Mouse (Mus musculus) skeletal muscle tissue, adult 2 months (tissue): ENCODE results near the gene Atp1a3.

ENCODE experiments used
- DNase-seq: peaks from one replicate; pipeline ENCODE4 v3.0.0-alpha.2; 2012; ENCODE audit warnings: low read depth, low spot score

Atp1a3 gene

DNA sequence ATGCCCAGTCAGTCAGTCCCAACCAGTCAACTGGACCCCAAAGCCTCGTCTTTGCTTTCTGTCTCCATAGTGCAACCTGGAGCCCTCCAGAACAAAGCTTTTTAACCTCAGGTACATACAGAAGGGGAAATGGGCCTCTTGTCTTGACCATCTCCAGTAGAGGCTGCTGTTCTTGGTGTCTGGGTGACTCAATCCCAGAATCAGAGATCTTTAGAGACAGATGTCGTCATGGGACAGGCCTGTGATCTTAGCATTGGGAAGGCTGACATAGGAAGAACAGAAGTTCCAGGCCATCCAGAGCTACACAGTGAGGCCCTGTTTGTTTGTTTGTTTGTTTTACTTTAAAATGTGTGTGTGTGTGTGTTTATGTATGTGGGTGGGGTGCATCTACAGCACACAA lies 41.5 kb downstream of the Atp1a3 start:
- no peak for DNase-seq

GRCm38 (mm10) chr7:24955226-24955625 lies 50.5 kb downstream of the Atp1a3 start:
- no peak for DNase-seq

GRCm38 (mm10) chr7:24954450-24954849 lies 51.3 kb downstream of the Atp1a3 start:
- no peak for DNase-seq

DNA sequence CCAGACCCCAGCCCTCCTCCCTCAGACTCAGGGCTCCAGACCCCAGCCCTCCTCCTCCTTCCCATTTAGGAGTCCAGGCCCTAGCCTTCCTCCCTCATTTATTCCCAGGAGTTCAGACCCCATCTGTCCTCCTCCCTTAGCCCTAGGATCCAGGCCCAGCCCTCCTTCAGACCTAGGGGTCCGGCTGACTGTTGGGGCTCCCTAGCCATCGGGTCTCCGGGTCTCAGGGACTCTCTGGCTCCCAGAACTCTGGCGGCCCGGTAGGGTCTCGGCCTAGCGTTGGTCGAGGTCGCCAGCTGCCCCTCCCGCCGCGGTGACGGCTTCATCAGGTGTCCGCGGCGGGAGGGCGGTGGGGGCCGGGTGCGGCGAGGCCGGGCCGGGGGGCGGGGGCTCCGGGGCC lies 51.8 kb downstream of the Atp1a3 start:
- DNase-seq = no peak

- DNase-seq = no peak
These were observed 55.7 kb downstream of the Atp1a3 start for GRCm38 (mm10) chr7:24949958-24950623.

- no peak for DNase-seq
These were observed 57.0 kb downstream of the Atp1a3 start for GRCm38 (mm10) chr7:24948774-24949173.

DNA sequence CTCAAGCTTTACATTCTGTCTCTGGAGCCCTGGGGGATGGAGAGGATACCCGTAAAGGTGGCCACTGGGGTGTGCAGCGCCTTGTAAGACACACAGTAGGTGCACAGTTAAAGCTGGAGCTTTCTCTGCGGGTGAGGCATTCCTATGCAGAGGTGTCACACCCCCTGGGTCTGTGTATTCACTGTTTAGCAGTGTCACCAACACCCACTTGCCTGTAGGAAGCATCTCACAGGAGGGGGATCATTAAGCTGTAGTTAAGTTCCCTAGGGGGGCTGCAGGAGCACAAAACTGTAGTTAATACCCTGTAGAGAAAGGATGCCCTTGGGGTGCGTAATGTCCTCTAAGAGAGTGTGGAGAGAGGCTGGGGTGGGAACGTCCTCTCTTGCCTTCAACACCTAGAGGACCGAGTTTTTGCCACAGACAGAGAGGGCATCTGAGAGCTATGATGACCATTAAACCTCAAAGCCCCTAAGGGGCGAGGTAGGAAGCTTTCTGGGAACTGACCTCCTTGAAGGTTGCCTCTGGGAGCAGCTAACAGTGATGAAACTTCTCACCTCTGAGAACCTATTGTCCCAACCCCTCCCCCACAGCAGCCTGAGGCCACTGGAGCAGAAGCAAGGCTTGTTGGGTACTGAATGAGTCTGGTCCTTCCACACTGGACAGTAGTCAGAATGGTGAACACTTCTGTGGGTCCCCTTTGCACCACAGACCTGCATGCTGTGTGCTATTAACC lies 58.3 kb downstream of the Atp1a3 start:
- DNase-seq = no peak

GRCm38 (mm10) chr7:24944257-24944950 lies 61.4 kb downstream of the Atp1a3 start, which contains the start of gene Gm4881:
TSS of gene Gm4881 (minus strand) at chr7:24944494.
- no peak for DNase-seq

DNA sequence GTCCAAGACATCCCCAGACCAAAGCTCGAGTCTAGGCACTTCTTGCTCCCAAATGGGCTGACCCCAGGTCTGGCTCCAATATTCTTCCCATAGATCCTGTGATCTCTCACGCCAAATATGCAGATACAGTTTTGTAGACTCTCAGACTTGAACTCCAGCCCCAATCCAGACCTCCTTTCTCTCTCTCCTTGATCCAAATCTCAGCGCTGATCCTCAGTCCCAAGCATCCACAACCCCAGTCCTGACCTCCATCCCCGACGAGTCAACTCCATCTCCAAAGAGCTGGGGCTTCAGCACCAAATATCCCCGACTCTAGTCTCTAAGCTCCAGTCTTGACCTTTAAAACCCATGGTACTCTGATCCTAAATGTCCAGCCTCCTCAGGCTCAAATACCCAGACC lies 62.1 kb downstream of the Atp1a3 start:
- DNase-seq = no peak

- DNase-seq = no peak
These were observed 74.1 kb downstream of the Atp1a3 start for GRCm38 (mm10) chr7:24931651-24932050.

DNA sequence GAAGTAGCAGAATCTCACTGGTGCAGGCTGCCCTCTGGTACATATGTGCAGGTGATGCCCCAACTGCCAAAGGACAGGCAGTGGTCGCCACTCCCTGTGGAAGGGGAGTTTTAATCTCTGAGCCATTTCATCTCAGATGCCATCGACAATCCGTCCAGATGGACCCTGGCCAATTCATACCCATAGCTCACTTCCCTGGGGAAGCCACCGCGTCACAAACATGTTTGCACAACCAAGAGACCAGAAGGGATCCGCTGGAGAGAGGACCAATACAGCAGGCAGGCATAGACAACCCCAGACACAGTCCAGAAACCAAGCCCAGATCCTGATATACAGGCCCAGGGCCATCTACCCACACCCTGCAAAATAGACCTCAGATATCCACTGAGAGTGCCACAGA lies 75.3 kb downstream of the Atp1a3 start:
- no peak for DNase-seq
